Mouse (Mus musculus) urinary bladder, postnatal 25 days (tissue): Measurements from ENCODE around the gene Btbd35f12.
A peak's percentile ranks its signal among the peaks of the same experiment; 100 is the strongest.
"Not testable (repeated sequence)": the region's sequence is repeated elsewhere in the genome, so short reads cannot be mapped to it uniquely, and the experiment has no call there.

Experiments used
- DNase-seq: peaks from one replicate; pipeline ENCODE4 v3.0.0; 2022; ENCODE audit warnings: low spot score

Btbd35f12 gene

DNA sequence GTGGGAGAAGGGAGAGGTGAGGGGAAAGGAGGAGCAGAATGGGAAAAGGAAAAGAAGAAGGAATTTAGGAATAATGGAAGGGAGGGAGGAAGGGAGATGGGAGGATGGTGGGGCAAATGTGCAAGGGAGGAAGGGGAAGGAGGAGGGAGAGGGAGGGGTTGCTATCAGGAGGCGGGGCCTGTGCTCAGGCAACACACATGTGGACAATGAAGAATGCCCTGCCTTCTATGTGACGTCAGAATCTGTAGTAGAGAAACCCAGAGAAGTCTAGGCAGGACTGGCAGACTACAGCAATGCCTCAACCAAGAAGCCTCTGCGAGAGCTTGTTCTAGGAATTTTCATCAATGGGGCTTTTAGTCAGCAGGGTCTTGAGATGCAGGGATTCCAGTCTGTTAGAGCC, at the start of gene Btbd35f12:
Gene Btbd35f12 (plus strand): TSS at position 301 of the 400 bp plus-strand sequence.
- not testable (repeated sequence) for DNase-seq

DNA sequence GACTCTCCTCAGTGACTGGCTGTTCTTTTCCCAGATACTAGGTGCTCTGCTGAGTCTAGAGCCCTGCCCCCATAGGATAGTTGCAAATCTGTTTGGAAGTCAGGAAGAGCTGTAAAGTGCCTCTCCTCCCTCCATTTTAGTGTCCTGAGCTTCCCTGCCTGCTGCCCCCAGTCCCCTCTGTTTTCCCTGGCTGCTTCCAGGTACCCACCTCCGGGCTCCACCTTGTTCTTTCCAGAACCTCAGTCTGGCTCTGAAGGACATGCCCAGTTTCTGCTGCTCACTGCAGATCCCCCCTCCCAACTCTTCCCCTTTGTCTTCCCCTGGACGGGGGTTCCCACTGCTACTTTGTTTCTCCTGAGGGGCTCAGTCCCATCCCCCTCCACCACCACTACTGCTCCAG, 40.1 kb downstream of the Btbd35f12 start:
- peak; percentile 2 for DNase-seq
